Mouse (Mus musculus): Measurements from ENCODE around the gene Slc30a2. TPM values are rescaled to one million over a fixed set of nuclear protein-coding genes. Genes with fewer than 3 reads are reported as not detected.
"Not testable (repeated sequence)": the region's sequence is repeated elsewhere in the genome, so short reads cannot be mapped to it uniquely, and the experiment has no call there.

Gene Slc30a2
- polyA plus RNA-seq, 1 experiment: 41.8 TPM

GRCm38 (mm10) chr4:134319674-134320073 is 23.3 kb upstream of the Slc30a2 start:
- DNase-seq (ENCODE audit: low read depth): no peak

- no peak for DNase-seq (ENCODE audit: low read depth)
Measured at GRCm38 (mm10) chr4:134321524-134321923, 21.5 kb upstream of the Slc30a2 start.

DNA sequence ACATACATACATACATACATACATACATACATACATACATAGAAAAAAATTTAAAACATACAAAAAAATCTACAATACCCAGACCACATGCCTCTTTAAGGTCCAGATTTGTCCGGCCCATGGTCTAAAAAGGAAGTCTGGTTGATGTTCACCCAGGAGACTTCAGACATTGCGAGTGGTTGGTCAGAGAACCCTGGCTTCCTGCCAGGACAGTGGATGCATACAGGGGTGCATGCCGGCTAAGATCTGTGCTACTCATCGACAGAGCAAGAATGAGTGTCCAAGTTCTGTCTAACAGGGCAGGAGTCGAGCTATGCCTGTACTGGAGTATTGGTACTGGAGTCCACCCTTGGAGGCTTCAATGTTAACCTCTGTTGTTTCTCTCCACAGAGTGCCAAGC is 18.3 kb upstream of the Slc30a2 start:
- DNase-seq (ENCODE audit: low read depth): no peak

DNA sequence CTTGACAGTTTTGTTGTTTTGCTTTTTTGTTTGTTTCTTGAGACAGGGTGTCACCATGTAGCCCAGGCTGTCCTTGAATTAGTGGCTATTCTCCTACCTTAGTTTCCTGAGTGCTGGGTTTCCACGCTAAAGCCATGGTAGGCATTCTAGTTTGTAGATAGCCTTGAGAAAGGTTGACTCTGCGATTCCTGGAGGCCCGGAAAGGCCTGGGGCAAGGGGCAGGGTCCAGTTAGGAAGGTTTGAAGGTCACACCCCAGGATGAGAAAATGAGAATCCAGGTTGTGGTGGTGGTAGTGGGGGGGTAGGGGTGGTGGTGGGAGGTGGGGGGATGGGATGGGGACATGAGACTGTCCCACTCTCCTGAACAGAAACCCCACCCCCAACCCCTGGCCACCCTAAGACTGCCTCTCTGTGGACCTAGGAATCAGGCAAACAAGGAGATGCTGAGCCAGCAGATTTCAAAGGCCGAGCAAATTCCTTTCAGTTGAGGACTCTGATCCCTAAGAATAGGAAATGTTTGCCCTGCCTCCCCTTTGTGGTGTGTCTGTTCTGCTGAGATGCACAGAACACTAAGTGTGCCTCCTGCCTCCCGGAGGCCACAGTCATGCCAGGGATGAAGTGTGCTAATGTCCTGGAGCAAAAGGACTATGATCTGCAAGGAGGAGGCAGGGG is 16.0 kb upstream of the Slc30a2 start:
- DNase-seq (ENCODE audit: low read depth): no peak

DNA sequence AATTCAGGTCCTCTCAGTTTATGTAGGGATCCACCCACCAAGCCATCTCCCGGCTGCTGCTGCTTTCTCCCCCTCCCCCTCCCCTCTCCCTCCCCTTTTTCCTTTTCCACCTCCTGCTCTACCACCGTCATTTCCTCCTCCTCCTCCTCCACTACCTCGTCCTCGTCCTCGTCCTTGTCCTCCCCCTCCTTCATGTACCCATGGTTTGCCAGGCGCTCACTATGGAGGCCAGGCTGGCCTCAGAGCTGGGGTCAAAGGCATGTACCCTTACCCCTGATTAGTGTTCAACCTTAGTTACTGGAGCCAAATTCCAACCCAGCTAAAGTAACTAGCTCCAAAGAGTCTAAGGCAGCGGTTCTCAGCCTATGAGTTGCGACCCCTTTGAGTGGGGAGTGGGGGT is 14.8 kb upstream of the Slc30a2 start:
- no peak for DNase-seq (ENCODE audit: low read depth)

DNA sequence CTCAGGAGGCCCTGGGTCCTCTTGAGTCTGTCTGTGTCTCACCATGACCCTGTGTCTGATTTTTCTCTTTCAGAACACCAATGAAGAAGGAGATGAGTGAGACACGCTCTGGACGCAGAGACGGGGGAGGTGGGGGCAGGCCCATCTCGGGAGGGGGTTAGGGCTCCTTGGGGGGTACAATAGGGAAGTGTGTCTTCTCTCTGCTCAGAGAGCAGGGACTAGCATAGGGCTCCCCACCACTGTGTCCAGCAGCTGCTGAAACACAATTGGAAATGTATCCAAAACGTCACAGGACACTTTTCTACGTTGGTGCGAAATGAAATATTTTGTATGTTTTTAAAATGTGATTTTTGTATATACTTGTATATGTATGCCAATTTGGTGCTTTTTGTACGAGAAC is 14.1 kb upstream of the Slc30a2 start:
- no peak for DNase-seq (ENCODE audit: low read depth)

- no peak for DNase-seq (ENCODE audit: low read depth)
Measured at GRCm38 (mm10) chr4:134330281-134330680, 12.7 kb upstream of the Slc30a2 start.

DNA sequence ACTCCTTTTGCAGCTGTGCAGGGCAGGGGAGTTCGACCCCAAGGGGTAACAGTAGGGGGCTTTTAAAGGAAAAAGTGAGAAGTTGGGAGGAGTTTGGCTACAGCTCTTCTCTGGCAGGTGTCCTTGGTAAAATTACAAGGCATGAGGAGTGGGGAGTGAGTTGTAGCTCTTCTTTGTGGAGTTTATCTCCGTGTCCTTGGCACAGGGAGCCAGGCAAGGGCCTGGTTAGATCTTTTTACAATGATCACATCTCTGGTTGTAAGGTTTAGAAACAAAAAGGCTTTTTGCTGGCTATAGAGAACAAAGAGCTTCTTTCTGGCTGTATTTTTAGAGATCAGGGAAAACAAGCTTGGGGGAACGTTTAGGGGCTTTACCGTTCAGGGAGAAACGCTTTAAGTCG is 1.8 kb upstream of the Slc30a2 start:
- not testable (repeated sequence) for DNase-seq (ENCODE audit: low read depth)

DNA sequence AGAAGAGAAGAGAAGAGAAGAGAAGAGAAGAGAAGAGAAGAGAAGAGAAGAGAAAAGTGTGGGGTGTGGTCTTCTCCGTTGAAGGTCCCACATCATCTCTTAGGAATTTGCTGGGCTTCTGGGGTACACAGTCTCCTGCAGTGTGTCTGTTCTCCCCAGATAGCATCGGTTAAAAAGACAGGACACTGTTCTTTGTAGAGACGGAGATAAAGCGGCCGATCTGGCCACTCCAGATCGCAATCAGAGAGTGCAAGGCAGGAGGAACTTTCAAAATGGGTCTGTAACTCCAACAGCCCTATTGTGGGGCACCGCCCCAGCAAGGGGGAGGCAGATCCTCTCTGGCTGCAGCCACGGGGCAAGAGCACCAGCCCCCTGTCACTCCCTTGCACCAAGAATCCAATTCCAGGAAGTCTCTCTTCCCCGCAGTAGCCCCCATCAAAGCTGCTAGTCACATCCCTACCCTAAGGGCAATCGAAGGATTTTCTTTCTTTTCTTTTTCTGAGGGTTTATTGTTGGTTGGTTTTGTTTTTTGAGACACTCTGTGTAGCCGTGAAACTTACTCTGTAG is 685 bp upstream of the Slc30a2 start:
- DNase-seq (ENCODE audit: low read depth): no peak

DNA sequence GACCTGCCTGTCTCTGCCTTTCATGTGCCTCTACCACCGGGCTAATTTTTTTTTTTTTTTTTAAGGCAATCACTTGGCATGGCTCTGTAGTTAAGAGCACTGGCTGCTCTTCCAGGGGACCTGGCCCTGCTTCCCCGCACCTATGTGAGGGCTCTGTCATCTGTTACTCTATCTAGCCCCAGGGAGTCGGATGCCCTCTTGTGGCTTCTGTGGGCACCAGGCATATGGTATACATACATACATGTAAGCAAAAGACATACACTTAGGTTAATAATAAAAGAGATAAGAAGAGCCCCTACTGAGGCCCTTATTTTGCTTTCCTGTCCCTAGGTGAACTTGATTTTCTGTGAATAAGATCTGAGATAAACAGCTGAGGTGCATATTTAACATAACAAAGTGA is 1.6 kb downstream of the Slc30a2 start:
- DNase-seq (ENCODE audit: low read depth): no peak

DNA sequence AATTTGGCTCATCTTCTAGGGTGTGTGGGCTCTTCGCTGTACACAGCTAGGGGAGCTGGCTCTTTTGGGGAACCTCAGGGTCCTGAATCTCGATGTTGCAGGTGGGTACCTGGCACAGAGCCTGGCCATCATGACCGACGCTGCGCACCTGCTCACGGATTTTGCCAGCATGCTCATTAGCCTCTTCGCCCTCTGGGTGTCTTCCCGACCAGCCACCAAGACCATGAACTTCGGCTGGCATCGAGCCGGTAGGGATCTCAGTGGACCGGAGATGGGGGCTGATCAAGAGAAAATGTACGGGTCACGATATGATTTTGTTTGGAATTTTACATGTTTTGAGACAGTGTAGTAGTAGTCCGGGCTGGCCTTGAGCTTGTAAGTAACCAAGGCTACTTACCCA is 2.8 kb downstream of the Slc30a2 start:
- no peak for DNase-seq (ENCODE audit: low read depth)

DNA sequence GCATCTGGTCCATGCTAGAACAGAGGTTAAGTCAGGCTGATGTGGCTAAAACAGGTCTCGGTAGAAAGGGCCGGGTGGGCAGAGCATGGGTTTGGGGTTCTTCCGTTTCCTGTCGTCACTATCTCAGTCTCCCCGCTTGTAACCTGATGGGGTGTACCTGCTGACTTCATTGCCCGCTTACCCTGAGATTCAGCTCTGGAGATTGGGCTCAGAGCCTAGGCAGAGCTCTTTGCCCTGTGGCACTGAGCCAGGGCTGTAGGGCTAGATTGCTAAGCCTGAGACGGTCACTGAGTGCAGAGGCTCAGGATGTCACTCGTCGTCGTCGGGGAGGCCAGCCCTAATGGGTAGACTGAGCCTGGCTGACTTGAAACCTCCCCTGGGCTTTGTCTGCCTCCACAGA is 5.1 kb downstream of the Slc30a2 start:
- no peak for DNase-seq (ENCODE audit: low read depth)

DNA sequence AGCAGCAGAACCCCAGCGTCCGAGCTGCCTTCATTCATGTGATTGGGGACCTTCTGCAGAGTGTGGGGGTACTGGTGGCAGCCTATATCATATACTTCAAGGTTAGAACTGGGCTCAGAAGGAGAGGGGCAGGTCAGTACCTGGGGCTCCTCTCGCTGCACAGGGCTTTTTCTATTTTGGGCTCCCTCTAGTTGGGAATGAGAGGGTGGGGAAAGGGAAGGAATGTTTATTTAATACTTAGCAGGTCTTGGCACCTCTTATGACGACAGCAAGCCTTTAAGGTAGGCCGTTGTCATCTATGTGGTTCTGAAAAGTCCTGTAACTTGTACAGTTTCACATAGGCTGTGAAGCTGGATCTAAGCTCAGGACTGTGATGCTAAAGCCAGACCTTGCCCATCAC is 5.6 kb downstream of the Slc30a2 start:
- DNase-seq (ENCODE audit: low read depth): no peak

DNA sequence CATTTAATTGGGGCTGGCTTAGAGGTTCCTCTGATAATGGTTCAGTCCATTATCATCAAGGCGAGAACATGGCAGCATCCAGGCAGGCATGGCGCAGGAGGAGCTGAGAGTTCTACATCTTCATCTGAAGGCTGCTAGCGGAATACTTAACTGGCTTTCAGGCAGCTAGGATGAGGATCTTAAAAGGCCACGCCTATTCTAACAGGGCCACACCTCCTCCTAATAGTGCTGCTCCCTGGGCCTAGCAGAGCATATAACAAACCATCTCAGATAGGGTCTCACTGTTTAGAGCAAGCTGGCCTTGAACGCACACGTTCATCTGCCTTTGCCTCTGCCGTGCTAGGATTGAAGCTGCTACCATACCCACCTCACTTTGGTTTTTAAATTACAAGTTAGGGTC is 6.8 kb downstream of the Slc30a2 start:
- DNase-seq (ENCODE audit: low read depth): no peak

DNA sequence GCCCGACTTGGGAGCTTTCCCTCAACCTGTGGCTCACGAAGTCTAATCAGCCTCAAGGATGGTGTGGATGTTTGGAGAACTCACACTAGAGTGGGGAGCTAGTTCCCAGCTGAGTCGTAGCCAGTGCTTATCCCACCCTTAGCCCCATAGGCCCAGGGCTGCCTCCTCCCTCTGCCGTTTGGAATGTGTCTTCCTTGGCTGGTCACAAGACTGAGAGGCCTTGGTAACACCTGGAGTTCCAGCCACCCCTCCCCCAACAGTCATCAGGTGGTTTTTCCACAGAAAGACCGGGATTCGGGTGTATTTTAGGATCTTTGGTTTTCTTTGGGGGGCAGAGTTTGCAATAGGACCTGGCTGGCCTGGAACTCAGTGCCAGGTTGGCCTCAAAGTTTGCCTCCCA is 7.7 kb downstream of the Slc30a2 start:
- DNase-seq (ENCODE audit: low read depth): no peak

DNA sequence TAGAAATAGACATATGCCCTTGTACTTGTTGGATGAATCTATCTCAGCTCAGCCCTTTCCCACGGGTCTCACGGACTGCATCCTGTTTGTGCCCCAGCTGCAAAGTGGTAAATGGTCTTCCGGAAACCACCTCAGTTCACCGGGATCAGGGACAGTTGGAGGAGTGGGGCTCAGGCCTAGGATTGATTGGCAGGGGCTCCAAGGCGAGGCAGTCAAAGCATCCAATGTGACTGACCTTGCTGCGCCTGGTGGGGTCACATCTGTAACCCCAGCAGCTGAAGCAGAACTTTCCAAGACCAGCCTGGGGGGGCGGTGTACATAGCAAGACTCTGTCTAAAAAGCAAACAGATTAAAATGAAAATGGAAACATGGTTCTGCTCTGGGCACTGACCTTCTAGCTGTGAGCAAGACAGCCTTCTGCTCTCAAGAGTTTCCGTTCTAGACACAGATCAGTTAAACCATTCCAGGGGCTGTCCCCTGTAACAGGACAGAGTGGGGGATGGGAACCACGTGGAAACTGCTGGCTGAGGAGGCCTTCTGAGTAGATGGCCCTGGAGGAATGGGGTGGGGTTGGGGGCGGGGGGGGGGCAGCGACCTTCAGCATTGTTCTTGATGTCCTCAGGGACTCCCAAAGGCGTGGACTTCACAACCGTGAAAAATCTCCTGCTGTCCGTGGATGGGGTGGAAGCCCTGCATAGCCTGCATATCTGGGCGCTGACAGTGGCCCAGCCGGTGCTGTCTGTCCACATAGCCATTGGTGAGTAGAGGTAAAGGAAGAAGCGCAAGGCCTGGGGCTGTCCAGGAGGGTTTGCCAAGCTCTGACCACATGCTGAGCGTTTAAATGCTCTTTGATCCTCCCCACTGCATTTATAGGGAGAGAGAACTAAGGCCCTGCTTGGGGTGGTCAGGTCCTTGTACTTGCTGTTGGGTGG is 8.6 kb downstream of the Slc30a2 start:
- DNase-seq (ENCODE audit: low read depth): no peak

GRCm38 (mm10) chr4:134352261-134352707 is 9.3 kb downstream of the Slc30a2 start:
- DNase-seq (ENCODE audit: low read depth): no peak

DNA sequence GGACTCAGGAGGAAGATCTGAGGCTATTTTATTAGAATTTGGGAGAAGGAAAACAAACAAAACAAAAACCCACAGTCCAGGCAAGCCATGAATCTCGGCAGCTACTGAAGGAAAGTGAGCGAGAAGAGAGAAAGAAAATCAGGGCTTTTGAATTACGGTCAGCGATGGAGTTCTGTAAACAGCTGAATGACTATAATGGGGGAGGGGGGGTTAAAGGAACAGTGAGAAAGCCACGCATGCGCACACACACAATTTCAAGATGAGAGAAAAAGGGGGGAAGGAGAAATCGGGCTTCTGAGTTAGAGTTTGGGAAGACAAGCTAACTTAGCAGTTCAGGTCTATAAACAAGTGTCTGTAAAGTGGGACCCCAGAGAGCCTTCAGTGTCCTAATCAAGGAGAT is 9.9 kb downstream of the Slc30a2 start:
- no peak for DNase-seq (ENCODE audit: low read depth)

- no peak for DNase-seq (ENCODE audit: low read depth)
Measured at GRCm38 (mm10) chr4:134353527-134354409, 10.8 kb downstream of the Slc30a2 start.

DNA sequence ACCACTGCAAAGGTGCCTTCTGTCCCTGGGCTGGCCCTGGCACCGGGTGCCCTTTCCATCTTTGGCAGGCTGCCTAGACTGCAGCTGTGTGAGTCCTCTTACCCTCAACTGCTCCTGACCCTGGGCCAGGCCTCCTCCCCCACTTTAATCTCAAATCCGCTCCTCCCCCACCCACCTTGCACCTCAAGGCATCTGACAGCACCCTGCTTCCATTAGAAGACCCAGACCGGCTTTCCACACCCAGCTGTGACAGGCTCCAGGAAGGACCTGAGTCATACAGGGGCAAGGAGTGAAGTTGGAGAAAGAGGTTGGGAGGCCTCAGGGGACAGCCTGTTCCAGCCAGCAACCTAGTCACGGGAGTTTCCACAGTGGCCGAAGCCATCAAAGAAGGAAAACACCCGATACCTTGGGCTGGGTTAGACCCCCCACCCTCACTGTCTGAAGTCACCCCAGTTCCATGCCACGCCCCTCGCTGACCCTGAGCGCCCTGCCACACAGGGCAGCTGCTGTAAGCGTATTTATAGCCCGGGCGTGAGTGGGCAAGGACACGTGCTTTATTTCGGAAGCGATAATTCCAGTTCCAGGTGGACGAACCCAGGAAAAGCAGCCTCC is 13.0 kb downstream of the Slc30a2 start:
- no peak for DNase-seq (ENCODE audit: low read depth)

Data from gonadal fat pad, adult 2 months (tissue).